Mouse (Mus musculus) brown adipose tissue, adult 24 weeks (tissue): ENCODE measurements around the gene Eif3g. TPM values are rescaled to one million over a fixed set of nuclear protein-coding genes. Genes with fewer than 3 reads are reported as not detected.

ENCODE experiments used
- H3K27ac ChIP-seq: fragments of 200-500 bp; replicated peaks from 2 replicates; pipeline ENCODE4 v1.5.1; 2012; ENCODE audit warnings: low read depth, mild to moderate bottlenecking, low read length
- H3K4me1 ChIP-seq: fragments of 200-500 bp; 2 replicates; pipeline ENCODE4 v1.6.1; 2012; ENCODE audit warnings: low read length, mixed read lengths; ENCODE audit not compliant: control insufficient read depth, insufficient read depth, insufficient read length
- H3K4me3 ChIP-seq: fragments of 200-500 bp; 2 replicates; pipeline ENCODE4 v1.5.1; 2012; ENCODE audit warnings: low read depth, mild to moderate bottlenecking, low read length, moderate library complexity; ENCODE audit not compliant: insufficient read depth
- polyA plus RNA-seq: library from polyadenylated mRNA; stranded (reverse); fragments of >200 nt; gene quantifications from 2 replicates; pipeline ENCODE4 v1.2.4, GENCODE M21; 2012; ENCODE audit not compliant: missing spikeins, insufficient read depth, insufficient read length

Eif3g gene
- polyA plus RNA-seq, 1 experiment: 61.4 TPM

- Histone ChIP-seq H3K4me3 (no peak overlapping the region), H3K4me1 (peaks cover 10% of the 10 kb centered on the region; the same call in 1 of the 2 replicates), H3K27ac (no peak overlapping the region)
Observed at GRCm38 (mm10) chr9:20893590-20894343, 4.7 kb downstream of the Eif3g start.

DNA sequence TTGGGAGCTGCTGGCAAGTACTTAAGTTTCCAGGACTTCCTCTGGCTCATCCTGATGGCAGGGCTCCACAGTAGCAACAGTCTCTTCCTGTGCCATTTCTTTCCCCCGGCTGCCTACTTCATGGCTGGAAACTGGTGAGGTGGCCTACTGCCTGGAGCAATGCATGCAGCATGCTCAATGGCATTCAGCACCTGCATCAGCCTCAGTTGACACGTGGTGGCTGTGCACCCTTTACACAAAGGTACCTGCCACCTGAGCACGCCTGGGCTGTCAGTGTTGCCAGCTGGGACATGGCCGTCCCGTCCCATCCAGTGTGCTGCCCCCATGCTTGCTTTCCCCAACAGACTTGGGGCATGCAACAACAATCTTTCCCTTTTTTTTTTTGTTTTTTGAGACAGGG, 5.4 kb downstream of the Eif3g start:
- Histone ChIP-seq H3K27ac (no peak overlapping the region), H3K4me3 (no peak overlapping the region), H3K4me1 (peaks cover 10% of the 10 kb centered on the region; the same call in 1 of the 2 replicates)

- H3K4me3 ChIP-seq: no peak overlapping the region
- H3K27ac ChIP-seq: no peak overlapping the region
- H3K4me1 ChIP-seq: peaks cover 1% of the 10 kb centered on the region; the same call in 1 of the 2 replicates
Observed at GRCm38 (mm10) chr9:20892104-20892653, 6.2 kb downstream of the Eif3g start.

DNA sequence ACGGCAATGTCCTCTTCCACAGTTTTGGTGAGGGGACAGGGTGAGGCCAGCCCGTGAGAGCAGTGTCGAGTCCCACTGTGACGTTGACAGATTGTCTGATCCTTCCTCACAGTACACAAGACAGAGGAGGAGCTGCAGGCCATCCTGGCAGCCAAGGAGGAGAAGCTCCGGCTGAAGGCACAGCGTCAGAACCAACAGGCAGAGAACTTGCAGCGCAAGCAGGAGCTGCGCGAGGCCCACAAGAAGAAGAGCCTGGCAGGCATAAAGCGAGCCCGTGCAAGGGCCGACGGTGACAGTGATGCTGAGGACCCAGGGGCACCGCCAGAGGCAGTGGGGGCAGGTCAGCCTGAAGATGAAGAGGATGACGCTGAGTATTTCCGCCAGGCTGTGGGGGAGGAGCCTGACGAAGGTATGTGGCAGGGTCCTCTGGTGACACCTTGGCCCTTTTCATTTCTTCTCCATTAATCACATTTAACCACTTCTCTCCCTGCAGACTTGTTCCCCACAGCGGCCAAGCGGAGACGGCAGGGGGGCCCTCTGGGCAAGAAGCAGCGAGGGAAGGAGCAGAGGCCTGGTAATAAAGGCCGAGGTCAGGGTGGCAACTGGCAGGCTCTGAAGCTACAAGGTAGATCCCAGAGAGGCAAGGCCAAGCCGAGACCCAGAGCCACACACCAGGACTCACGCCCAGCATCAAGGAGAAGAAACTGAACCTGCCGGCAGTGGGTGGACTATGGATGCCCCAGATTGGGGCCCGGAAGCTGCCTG, 6.9 kb downstream of the Eif3g start:
- Histone ChIP-seq H3K4me3 (no peak overlapping the region), H3K4me1 (no peaks in the 10 kb centered on the region), H3K27ac (no peak overlapping the region)

- Histone ChIP-seq H3K4me1 (no peaks in the 10 kb centered on the region), H3K4me3 (no peak overlapping the region), H3K27ac (no peak overlapping the region)
Observed at GRCm38 (mm10) chr9:20890411-20890810, 8.0 kb downstream of the Eif3g start.

DNA sequence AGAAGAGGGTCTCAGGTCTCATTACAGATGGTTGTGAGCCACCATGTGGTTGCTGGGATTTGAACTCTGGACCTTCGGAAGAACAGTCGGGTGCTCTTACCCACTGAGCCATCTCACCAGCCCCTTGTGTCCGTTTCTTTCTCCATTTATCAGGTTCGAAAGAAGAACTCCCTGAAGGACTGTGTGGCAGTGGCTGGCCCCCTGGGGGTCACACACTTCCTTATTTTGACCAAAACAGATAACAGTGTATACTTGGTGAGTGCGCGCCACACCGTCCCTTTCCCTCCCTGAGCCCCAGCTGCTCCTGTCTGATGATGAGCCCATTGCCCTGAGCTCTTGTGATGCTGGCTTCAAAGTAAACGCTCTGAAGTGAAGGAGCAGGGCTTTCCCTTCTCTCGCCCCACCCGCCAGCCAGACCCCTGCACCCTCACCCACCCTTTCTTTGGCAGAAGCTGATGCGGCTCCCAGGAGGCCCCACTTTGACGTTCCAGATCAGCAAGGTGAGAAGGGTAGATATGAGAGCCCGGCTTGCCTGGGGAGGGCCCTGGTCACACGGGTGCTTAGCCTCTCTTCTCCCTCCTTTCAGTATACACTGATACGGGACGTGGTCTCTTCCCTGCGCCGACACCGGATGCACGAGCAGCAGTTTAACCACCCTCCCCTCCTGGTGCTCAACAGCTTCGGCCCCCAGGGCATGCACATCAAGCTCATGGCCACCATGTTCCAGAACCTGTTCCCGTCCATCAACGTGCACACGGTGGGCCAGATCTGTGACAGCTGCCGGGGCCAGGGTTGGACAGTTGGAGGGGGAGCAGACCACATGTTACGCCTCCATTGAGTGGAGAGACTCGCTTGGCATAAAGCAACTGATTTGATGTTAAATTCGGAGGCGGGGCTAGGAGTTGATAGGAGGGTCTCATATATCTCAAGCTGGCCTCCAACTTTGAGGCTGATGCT, 9.0 kb downstream of the Eif3g start:
- H3K4me1 ChIP-seq: no peaks in the 10 kb centered on the region
- no peak overlapping the region; the same call in 1 of the 2 replicates for H3K4me3 ChIP-seq

DNA sequence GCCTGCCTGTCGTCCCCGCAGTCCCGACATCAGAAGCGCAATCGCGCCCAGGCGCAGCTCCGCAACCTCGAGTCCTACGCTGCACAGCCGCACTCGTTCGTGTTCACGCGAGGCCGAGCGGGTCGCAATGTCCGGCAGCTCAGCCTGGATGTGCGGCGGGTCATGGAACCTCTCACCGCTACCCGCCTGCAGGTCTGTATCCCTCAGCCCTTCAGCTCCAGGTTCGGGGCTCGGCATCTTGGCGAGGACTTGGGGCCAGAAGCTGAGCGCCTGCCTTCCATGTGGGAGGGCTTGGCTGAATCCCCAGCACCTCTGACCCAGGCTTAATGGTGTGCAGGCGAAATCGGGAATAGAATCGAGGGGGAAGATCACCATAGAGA, 10.0 kb downstream of the Eif3g start:
- Histone ChIP-seq H3K27ac (0 out of 2 replicates have a peak overlapping the region, but pooled peaks have one; percentile 2), H3K4me3 (peak overlapping the region; percentile 70), H3K4me1 (no peaks in the 10 kb centered on the region)

More for the DNA sequence above, 9.0 kb downstream of the Eif3g start:
- no peak overlapping the region for H3K27ac ChIP-seq

GRCm38 (mm10) chr9:20887704-20888385, 10.6 kb downstream of the Eif3g start, which contains the start of gene Ppan:
Ppan (plus strand) TSS chr9:20888175.
- Histone ChIP-seq H3K4me3 (peak within 1 kb of the TSS; percentile 71), H3K27ac (peak within 1 kb of the TSS; percentile 87), H3K4me1 (no peaks in the 10 kb centered on the region)

- H3K27ac ChIP-seq: 0 out of 2 replicates have a peak overlapping the region, but pooled peaks have one; percentile 16
- H3K4me1 ChIP-seq: no peaks in the 10 kb centered on the region
- no peak overlapping the region for H3K4me3 ChIP-seq
Observed at GRCm38 (mm10) chr9:20887191-20887590, 11.2 kb downstream of the Eif3g start.

- no peaks in the 10 kb centered on the region for H3K4me1 ChIP-seq
- H3K4me3 ChIP-seq: no peak overlapping the region
- H3K27ac ChIP-seq: no peak overlapping the region
Observed at GRCm38 (mm10) chr9:20886563-20886962, 11.9 kb downstream of the Eif3g start.

GRCm38 (mm10) chr9:20879097-20879792, 19.2 kb downstream of the Eif3g start, which contains the start of gene Angptl6:
Angptl6 (minus strand) TSS chr9:20879727.
- Histone ChIP-seq H3K4me3 (peak within 1 kb of the TSS; percentile 55), H3K4me1 (no peaks in the 10 kb centered on the region), H3K27ac (peak within 1 kb of the TSS; percentile 56)

DNA sequence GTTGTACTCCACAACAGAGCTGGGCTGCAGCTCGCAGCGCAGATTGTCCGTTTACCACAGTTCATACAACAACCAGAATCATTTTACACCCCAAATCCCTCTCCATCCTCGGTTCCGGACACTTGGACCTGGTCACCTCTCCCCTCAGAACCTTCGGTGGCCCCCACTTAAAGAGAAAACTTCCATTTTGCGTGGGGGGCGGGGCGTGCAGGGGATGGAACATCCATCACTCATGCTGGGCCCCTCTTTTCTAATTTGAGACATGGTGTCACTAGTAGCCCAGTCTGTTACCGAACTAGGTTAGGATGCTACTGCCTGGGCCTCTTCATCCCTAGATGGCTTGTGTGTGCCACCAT, 19.7 kb downstream of the Eif3g start:
- Histone ChIP-seq H3K4me1 (no peaks in the 10 kb centered on the region), H3K27ac (peak overlapping the region; percentile 56), H3K4me3 (peak overlapping the region; percentile 55)

DNA sequence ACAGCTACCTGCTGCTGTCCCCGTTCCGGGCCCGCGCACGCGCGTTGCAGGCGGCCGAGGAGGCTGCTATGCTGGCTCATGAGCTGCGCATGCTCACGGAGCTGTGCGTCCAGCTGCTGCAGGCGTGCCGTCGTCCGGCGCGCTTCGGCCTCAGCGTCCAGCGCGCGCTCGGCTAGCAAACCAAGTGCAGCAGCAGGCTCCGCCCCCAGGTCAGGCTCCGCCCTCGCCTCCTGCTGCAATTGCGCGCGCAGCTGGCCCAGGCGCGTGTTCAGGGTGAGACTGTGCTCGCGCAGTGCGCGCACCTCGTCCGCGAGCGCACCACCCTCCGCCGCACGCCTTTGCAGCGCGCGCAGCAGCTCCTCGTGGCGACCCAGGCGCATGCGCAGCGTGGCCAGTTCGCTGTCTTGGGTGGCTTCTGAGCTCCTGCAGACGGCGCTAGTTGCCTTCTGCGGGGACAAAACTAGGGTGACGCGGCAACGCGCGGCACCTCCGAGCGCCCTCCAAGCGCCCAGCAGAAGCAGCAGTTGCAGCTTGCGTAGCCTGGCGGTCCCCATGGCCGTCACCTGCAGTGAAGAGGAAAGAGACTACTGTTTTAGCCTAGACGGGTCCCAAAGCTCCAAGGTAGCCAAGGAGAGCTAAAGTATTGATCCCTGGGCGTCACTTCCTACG, 20.2 kb downstream of the Eif3g start:
- no peaks in the 10 kb centered on the region for H3K4me1 ChIP-seq
- H3K4me3 ChIP-seq: peak overlapping the region; percentile 55
- peak overlapping the region; percentile 56 for H3K27ac ChIP-seq
